Mouse (Mus musculus): ENCODE measurements around the gene AU018091.
"Not testable (repeated sequence)": the region's sequence is repeated elsewhere in the genome, so short reads cannot be mapped to it uniquely, and the experiment has no call there.

AU018091 gene

DNA sequence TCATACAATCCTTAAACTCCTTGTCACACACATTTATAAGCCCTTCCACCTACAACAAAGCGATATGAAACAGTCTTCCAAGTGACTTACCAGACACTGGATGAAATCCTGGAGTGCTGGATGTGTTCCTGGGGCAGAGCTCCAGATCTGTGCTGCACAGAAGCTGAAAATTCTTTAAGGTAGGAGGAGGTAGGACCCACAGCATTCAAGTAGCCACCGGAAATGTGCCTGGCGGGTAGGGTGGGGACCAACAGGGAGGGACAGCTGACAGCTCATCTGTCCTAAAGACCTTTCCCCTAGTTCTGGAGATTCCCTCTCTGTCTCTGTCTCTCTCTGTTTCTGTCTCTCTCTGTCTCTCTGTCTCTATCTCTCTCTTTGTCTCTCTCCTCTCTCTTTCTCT is at the start of gene AU018091:
Gene AU018091, minus strand, starts transcription at position 279 of the 400 bp plus-strand sequence.
- no peak for DNase-seq (ENCODE audit: low read depth, low spot score)

DNA sequence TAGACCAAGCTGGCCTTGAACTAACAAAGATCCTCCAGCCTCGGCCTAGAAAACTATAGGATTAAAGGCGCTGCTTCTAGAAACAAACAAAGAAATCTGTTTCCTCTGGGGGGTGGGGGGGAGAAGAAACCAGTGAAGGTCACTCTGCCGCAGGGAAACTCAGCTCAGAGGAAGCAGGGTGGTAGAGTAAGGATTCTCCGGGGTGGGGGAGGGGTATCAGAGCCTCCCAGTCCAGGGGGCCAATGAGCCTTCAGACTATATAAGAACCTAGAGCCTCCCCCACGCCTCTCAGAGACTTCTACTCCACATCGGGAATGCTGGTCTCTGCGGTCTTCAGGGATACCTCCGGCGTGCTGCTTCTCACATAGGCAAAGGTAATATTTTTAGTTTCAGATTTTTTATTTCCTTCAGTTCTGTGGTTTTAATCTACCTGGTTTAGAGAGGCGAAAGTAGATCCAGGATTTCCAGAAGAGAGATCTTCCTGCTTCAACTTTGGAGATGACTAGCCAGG is 48.6 kb upstream of the AU018091 start:
- DNase-seq (ENCODE audit: low read depth, low spot score): peak; percentile 91

DNA sequence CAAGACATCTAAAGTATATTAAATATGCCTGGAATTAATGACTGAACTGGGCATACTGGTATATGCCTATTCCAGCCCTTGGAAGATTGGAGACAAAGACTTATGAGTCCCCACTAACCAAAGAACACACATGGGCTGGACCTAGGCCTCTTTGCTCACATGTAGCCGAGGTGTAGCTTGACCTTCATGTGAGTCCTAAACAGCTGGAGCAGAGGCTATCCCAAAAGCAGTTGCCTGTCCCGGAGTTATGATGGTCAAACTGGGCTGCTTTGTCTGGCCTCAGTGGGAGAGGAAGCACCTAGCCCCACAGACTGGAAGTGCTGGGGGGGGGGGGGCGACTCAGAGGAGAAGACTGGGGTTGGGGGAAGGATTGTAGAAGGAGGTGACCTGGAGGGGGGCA is 47.3 kb upstream of the AU018091 start:
- DNase-seq (ENCODE audit: low read depth, low spot score): no peak

- no peak for DNase-seq (ENCODE audit: low read depth, low spot score)
Observed at GRCm38 (mm10) chr7:3213557-3213956, 44.6 kb upstream of the AU018091 start.

DNA sequence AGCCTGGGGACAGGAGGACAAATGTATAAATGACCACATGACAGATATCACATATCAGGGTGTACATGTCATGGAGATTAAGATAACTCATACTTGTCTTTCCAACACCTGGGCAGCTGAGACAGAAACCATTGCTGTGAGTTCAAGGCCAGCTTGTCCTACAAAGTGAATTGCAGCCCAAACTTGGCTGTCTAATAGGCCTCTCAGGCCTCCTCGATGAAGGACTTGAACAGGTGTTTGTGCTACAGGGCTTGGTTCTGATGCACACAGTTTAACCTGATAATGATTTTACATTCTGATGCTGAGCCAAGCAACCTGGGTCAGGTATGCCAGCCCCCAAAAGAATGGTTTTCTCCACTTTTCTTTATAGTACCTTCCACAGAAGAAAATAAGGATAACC is 44.2 kb upstream of the AU018091 start:
- DNase-seq (ENCODE audit: low read depth, low spot score): no peak

GRCm38 (mm10) chr7:3212002-3212790 is 43.2 kb upstream of the AU018091 start:
- no peak for DNase-seq (ENCODE audit: low read depth, low spot score)

- no peak for DNase-seq (ENCODE audit: low read depth, low spot score)
Observed at GRCm38 (mm10) chr7:3211518-3211917, 42.5 kb upstream of the AU018091 start.

- no peak for DNase-seq (ENCODE audit: low read depth, low spot score)
Observed at GRCm38 (mm10) chr7:3210605-3211004, 41.6 kb upstream of the AU018091 start.

DNA sequence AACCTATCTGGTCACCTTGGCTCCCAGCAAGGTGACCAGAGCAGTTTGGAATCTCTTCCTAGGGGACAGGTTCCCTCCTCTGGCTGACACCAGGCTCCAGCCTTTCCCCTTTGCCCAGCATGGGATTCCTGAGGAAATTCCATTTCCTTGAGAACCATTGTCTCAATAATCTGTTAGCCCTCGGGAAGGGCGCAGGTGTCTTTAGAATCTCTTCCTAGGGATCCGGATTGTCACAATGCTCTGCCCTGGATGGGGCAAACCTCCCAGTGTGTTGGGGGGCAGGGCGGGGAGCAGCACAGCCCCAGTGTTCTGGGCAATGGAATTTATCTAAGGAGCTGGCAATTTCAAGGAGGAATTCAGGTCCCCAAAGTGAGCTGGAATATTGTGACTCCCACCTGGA is 37.5 kb upstream of the AU018091 start:
- no peak for DNase-seq (ENCODE audit: low read depth, low spot score)

DNA sequence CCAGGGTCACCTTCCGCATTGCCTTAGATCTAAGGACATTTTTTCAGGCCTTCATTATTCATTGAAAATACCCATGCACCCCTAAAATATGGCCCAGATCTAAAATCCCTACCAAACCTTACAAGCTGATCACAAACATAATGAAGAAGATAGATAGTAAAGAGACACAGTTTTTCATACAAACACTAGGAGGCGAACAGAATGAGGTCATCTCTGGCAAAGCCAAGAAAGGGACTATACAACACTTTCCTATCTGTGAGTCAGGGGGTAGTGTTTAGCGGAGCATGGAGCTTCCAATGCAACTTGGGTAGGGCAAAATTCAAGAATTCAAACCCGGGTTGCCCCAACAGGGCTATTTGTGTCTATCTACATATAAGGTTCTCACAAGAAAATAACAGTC is 35.6 kb upstream of the AU018091 start:
- no peak for DNase-seq (ENCODE audit: low read depth, low spot score)

- DNase-seq (ENCODE audit: low read depth, low spot score): no peak
Observed at GRCm38 (mm10) chr7:3203890-3204289, 34.9 kb upstream of the AU018091 start.

GRCm38 (mm10) chr7:3201134-3201705 is 32.2 kb upstream of the AU018091 start:
- DNase-seq (ENCODE audit: low read depth, low spot score): peak; percentile 91

DNA sequence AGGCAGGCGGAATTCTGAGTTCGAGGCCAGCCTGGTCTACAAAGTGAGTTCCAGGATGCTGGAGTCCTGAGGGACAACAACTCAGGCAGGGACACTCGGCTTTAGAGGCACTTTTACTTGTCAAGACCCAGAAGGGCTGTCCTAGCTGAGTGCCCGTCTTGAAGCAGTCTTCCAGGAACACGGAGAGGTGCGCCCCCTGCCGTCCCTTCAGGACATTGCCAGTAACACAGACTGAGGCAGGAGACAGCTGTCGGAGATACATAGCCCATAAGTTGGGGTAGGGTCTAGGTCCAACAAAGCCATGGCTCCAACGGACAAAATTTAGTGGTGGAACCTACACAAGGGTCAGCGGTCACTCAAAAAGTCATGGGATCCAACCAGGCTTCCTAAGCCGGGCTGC is 29.9 kb upstream of the AU018091 start:
- DNase-seq (ENCODE audit: low read depth, low spot score): no peak

DNA sequence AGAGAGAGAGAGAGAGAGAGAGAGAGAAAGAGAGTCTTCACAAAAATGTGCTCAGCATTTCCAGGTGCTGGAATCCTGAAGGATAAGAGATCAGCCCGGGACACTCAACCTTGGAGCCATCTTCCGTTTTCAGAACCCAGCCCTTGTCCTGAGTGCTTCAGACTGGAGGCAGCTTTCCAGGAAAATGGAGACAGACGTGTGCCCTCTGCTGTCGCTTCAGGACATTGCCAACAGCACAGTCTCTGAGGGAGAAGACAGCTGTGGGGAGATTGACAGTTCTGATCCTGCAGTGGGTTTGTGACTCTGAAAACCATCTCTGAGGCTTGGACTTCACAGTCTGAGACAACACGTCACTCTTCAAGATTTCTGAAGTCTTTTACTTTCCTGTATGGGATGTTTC is 26.8 kb upstream of the AU018091 start:
- no peak for DNase-seq (ENCODE audit: low read depth, low spot score)

DNA sequence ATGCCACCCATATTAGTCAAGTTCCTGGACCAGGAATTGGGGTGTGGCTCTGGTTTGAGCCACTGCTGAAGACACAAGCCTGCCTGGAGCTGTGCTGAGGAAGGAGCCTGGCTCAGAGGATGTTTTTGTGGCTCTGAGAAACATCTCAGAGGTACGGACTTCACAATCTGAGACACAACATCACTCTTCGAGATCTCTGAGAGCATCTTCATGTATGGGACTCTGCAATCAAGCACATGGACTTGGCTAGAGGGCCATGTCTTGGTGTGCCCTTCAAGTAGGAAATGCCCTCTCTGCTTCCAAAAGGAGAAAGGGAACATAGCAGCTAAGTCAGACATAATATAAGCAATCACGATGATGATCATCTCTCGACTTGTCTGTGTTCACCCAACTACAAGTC is 25.5 kb upstream of the AU018091 start:
- no peak for DNase-seq (ENCODE audit: low read depth, low spot score)

GRCm38 (mm10) chr7:3193905-3194304 is 24.9 kb upstream of the AU018091 start:
- DNase-seq (ENCODE audit: low read depth, low spot score): no peak

DNA sequence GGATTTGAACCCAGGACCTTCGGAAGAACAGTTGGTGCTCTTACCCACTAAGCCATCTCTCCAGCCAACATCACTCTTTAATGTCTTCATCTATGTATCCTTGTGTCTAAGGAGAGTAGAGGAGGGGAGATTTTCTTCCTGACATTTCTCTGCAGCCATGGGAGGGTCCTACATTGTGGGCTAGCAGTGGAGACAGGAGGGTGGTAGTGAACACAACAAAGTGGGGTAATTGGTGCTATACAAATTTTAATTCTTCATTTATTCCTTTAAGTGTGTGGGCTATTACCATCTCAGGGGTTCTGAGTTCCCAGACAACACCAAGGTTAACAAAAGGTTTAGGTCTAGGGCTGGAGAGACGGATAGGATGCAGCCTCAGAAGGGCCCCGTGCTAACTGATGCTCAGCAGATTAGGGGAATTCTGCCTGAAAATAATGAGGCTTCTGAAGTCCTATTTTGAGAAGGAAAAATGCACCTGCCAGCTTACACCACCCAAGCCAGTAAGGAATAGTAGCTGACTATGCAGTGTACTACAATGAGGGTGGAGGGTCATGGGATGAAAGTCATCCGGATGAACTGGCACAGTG is 24.1 kb upstream of the AU018091 start:
- no peak for DNase-seq (ENCODE audit: low read depth, low spot score)

- no peak for DNase-seq (ENCODE audit: low read depth, low spot score)
Observed at GRCm38 (mm10) chr7:3191971-3192498, 23.0 kb upstream of the AU018091 start.

DNA sequence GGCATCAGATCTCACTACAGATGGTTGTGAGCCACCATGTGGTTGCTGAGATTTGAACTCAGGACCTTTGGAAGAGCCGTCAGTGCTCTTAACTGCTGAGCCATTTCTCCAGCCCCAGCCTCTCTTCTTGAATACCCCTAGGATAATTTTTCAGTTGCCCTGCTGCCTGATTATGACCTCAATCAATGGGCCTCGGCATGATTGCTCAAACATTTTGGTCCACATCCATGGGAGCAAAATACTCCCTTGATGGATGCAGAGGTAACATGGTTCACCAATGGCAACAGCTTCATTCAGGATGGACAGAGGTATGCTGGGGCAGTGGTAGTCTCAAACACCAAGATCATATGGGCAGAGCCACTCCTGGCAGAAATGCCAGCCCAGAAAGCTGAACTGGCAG is 17.7 kb upstream of the AU018091 start:
- not testable (repeated sequence) for DNase-seq (ENCODE audit: low read depth, low spot score)

- no peak for DNase-seq (ENCODE audit: low read depth, low spot score)
Observed at GRCm38 (mm10) chr7:3186136-3186535, 17.1 kb upstream of the AU018091 start.

GRCm38 (mm10) chr7:3184394-3184793 is 15.4 kb upstream of the AU018091 start:
- no peak for DNase-seq (ENCODE audit: low read depth, low spot score)

- DNase-seq (ENCODE audit: low read depth, low spot score): not testable (repeated sequence)
Observed at GRCm38 (mm10) chr7:3180958-3181357, 12.0 kb upstream of the AU018091 start.

DNA sequence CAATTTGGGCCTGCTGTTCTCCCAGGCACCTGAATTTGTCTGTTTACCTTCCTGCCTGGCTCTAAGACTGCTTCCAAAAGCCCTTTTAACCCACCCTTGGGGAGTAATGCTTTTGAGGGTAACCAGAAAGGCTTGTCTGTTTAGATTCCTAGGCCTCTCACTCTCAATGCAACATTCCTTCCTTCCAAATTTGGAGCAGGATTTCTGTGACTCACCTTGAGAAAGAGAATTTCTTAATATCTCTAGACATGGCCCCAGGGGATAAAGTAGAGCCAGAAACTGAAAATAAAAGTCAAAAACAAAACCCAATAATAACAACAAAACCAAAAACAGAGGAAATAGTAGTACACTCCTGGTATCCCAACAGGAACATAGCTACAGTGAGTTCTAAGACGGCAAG is 707 bp downstream of the AU018091 start:
- DNase-seq (ENCODE audit: low read depth, low spot score): no peak
